Mouse (Mus musculus) liver, embryonic 12.5 days (tissue): ENCODE data around the gene Tns1. TPM values are rescaled to one million over a fixed set of nuclear protein-coding genes. Genes with fewer than 3 reads are reported as not detected.

Source experiments
- ATAC-seq: fragments of 200-750 bp; cut with Nextera tagmentation; 2 replicates; pipeline ENCODE4 v1.8.0; 2017; ENCODE audit warnings: moderate number of reproducible peaks, mild to moderate bottlenecking, moderate library complexity
- H3K27ac ChIP-seq: fragments of 300-500 bp; sonication (generic); 2 replicates; pipeline ENCODE4 v1.5.1; 2016; ENCODE audit warnings: mild to moderate bottlenecking
- H3K27me3 ChIP-seq: fragments of 300-500 bp; sonication (generic); replicated peaks from 2 replicates; pipeline ENCODE4 v1.6.1; 2016; ENCODE audit warnings: mild to moderate bottlenecking, moderate library complexity
- H3K36me3 ChIP-seq: fragments of 300-500 bp; sonication (generic); 2 replicates; pipeline ENCODE4 v1.6.1; 2016; ENCODE audit warnings: mild to moderate bottlenecking, moderate library complexity
- H3K4me1 ChIP-seq: fragments of 300-500 bp; sonication (generic); 2 replicates; pipeline ENCODE4 v1.6.1; 2016
- H3K4me2 ChIP-seq: fragments of 300-500 bp; sonication (generic); 2 replicates; pipeline ENCODE4 v1.6.1; 2016; ENCODE audit warnings: mild to moderate bottlenecking, moderate library complexity
- H3K4me3 ChIP-seq: fragments of 300-500 bp; sonication (generic); 2 replicates; pipeline ENCODE4 v1.5.1; 2016; ENCODE audit warnings: mild to moderate bottlenecking, moderate library complexity
- H3K9ac ChIP-seq: fragments of 300-500 bp; sonication (generic); 2 replicates; pipeline ENCODE4 v1.6.1; 2016; ENCODE audit warnings: mild to moderate bottlenecking, moderate library complexity
- H3K9me3 ChIP-seq: fragments of 300-500 bp; sonication (generic); replicated peaks from 2 replicates; pipeline ENCODE4 v1.6.1; 2016; ENCODE audit warnings: mild to moderate bottlenecking, moderate library complexity
- WGBS: fragments of 180-500 bp; shearing (Covaris S2); methylation state at CpG from one replicate; pipeline ENCODE4 v1.1.7; 2016; ENCODE audit not compliant: insufficient replicate concordance; 5-methylcytosine and 5-hydroxymethylcytosine counted together
- polyA plus RNA-seq: library from polyadenylated mRNA; unstranded; fragments of >200 nt; fragmentation: Nextera tagmentation; extraction: Ambion mirVana; gene quantifications from 2 replicates; pipeline ENCODE4 v1.2.1, GENCODE M21; 2016

The Tns1 gene
- polyA plus RNA-seq, 1 experiment from 2014 or later: 13.1 TPM

DNA sequence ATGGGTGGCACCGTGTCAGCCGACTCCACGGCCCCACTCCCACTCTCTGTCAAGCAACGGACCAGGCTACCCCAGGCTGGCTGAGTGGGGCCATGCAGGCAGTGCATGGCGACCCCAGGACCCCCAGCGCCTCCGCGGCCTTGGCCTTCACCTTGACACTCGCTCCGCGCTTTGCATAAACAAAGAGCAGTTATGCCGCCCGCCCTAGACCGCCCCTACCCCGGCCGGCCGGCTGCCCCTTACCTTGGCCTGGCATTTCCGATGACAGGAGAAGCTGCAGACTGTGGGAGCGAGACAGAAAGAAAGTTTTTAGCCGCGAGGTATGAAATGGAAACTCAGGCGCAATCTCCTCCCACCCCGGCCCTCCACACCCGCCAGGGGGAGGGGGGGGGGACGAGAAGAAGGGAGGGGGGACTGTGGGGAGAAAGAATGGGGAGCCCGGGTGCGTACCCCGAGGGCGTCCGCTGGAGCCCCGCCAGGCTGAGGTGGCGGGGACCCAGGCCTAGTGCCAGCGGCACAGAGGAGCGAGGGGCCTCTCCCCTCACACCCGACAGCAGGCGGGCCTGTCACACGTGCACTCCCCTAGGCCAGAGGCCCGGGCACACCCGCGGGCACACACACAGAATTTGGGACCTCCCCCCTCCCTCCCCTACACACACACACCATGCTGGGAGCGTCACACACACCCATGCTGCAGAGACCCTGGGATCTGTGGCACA is 55.7 kb downstream of the Tns1 start:
- H3K4me2 ChIP-seq: peak overlapping the region; percentile 64
- no peaks in the 10 kb centered on the region for H3K36me3 ChIP-seq
- peak overlapping the region; percentile 35; the same call in 1 of the 2 replicates for H3K9ac ChIP-seq
- H3K27ac ChIP-seq: no peak overlapping the region
- ATAC-seq: peak; percentile 40; the same call in 1 of the 2 replicates
- H3K4me3 ChIP-seq: peak overlapping the region; percentile 39
- 6% methylated on average over 31 of the region's 41 CpGs for whole genome bisulfite sequencing
- H3K4me1 ChIP-seq: peaks cover 15% of the 10 kb centered on the region
- H3K27me3 ChIP-seq: peaks cover 42% of the 10 kb centered on the region
- H3K9me3 ChIP-seq: no peaks in the 10 kb centered on the region

DNA sequence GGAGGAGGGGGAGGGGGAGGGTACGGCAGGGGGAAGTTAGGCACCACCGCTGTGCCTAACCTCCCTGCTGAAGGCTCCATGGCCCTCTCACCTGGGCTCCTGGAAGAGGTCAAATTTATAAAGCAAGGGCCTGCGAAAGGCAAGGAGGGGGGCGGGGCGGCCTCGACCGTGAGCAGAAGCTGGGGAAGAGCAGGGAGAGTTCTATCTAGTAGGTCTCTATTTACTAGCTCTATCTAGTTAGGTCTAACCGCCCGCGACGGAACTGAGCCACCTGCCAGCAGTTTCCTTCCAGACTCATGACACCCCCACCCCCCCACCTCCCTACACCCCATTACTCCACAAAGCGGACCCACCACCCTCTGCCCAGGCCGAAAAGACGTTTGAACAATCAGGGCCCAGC is 56.4 kb downstream of the Tns1 start:
- Histone ChIP-seq H3K36me3 (no peaks in the 10 kb centered on the region), H3K9me3 (no peaks in the 10 kb centered on the region), H3K4me2 (peak overlapping the region; percentile 64), H3K27me3 (peaks cover 42% of the 10 kb centered on the region), H3K27ac (no peak overlapping the region), H3K9ac (no peak overlapping the region), H3K4me3 (peak overlapping the region; percentile 39), H3K4me1 (peaks cover 15% of the 10 kb centered on the region)
- no peak for ATAC-seq
- 14% methylated on average over 14 of the region's 14 CpGs for WGBS

DNA sequence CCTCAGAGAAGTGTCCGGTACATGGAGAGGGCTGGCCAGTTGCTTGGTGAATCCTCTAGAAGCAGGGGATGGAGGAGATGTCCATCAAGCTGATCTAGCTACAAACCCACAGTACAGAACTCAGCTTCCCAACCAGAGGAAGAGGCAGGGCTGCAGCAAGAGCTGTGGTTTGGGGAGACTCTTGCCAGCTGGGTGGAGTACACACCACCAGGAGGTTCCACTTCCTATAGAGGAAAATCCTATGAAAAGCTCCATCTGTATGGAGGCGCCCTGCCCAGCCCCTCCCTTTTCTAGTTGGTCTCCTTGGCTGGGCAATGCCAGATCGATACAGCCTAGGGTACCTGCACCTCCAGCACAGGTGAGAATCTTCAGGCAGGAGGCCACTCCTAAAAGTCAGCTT is 57.7 kb downstream of the Tns1 start:
- Histone ChIP-seq H3K9me3 (no peaks in the 10 kb centered on the region), H3K9ac (no peak overlapping the region), H3K27me3 (peaks cover 42% of the 10 kb centered on the region), H3K4me3 (no peak overlapping the region), H3K4me2 (no peak overlapping the region), H3K4me1 (peaks cover 15% of the 10 kb centered on the region), H3K27ac (no peak overlapping the region), H3K36me3 (no peaks in the 10 kb centered on the region)
- ATAC-seq: no peak
- 60% methylated on average over 3 of the region's 3 CpGs for WGBS

DNA sequence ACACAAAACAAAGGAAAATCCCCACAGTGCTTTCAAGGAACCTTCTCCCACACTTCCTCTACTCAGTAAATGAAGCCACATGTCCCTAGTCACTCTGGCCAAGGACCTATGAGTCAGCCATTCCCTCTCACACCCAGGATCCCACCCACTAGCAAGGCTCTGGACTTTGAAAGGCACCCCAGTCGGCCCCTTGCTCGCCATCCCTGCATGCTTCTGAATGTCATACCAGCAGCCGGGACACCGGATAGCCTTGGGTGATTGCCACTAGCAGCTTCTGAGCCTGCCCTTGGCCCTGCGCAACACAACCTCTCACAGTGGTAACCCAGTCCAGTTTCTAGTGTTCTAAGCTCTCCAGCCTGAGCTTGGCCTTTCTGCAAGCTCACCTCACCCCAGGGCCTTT is 58.2 kb downstream of the Tns1 start:
- no peaks in the 10 kb centered on the region for H3K9me3 ChIP-seq
- H3K27me3 ChIP-seq: peaks cover 42% of the 10 kb centered on the region
- no peak overlapping the region for H3K4me2 ChIP-seq
- peaks cover 15% of the 10 kb centered on the region for H3K4me1 ChIP-seq
- no peak overlapping the region for H3K9ac ChIP-seq
- no peak for ATAC-seq
- H3K4me3 ChIP-seq: no peak overlapping the region
- WGBS: 70% methylated on average over 5 of the region's 5 CpGs
- no peak overlapping the region for H3K27ac ChIP-seq
- no peaks in the 10 kb centered on the region for H3K36me3 ChIP-seq

DNA sequence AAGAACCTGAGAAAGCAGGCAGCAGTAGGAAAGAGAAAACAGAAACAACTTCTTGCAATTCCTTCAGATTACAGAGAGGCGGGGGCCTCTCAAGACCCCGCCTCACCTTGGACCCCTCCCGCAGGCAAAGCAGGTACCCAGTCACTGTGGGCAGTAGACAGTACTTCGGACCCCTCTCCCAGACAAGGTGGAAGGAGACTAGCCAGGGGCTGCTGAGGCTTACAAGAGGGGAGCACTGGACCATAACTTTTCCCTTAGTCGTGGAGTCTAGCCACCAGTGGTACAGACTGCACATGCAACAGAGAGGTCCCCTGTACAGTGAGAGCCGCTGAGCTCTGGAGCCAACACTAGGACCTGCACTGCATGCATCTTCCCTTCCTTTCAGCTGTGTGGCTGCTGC is 64.2 kb downstream of the Tns1 start:
- WGBS: 70% methylated on average over 6 of the region's 6 CpGs
- no peak for ATAC-seq
- no peak overlapping the region for H3K4me2 ChIP-seq
- peaks cover 4% of the 10 kb centered on the region; the same call in 1 of the 2 replicates for H3K27me3 ChIP-seq
- peaks cover 19% of the 10 kb centered on the region for H3K4me1 ChIP-seq
- no peak overlapping the region for H3K9ac ChIP-seq
- no peaks in the 10 kb centered on the region for H3K9me3 ChIP-seq
- H3K36me3 ChIP-seq: no peaks in the 10 kb centered on the region
- no peak overlapping the region for H3K4me3 ChIP-seq
- no peak overlapping the region for H3K27ac ChIP-seq

DNA sequence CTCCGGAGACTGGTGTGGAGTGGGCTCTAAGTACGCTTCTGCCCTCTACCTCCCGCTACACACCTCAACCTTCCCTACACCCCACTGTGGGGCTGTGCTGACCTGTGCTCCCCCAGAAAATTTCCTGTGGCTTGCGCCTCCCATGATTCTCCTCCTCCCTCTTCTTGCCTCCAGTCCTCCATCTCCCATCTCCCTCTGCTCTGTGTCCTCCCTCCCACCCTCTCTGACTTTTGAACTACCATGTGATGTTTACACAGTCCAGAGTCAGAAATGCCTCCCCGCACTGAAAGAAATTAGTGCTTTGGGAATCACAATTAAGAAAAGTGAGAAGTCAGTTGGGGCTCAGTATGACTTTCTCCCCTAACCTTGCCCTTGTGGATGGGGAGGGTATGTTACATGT is 64.7 kb downstream of the Tns1 start:
- Histone ChIP-seq H3K27ac (no peak overlapping the region), H3K4me2 (no peak overlapping the region), H3K4me3 (no peak overlapping the region), H3K36me3 (no peaks in the 10 kb centered on the region), H3K4me1 (peaks cover 20% of the 10 kb centered on the region), H3K27me3 (peaks cover 4% of the 10 kb centered on the region; the same call in 1 of the 2 replicates), H3K9me3 (no peaks in the 10 kb centered on the region), H3K9ac (no peak overlapping the region)
- WGBS: 79% methylated on average over 5 of the region's 5 CpGs
- ATAC-seq: peak; percentile 15; the same call in 1 of the 2 replicates

DNA sequence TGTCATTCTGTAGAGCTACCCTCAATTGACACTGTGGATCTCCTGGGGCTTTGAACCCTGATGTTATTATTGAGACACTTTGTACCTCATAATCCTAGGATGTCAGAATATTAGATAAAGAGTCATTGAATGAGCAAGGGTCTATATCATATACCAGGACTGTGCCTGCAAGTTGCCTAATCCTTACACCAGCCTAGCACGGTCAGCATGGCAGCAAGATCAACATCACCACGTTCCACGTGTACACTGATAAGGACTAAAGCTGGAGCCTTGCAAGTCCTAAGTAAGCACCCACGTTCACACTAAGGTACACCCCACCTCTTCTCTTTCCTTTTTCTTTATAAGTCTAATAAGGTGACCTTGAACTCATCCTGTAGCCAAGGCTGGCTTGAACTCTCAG is 65.5 kb downstream of the Tns1 start:
- 29% methylated on average over 4 of the region's 4 CpGs for WGBS
- H3K4me1 ChIP-seq: peaks cover 28% of the 10 kb centered on the region
- no peak overlapping the region for H3K4me3 ChIP-seq
- peaks cover 4% of the 10 kb centered on the region; the same call in 1 of the 2 replicates for H3K27me3 ChIP-seq
- no peak for ATAC-seq
- H3K9me3 ChIP-seq: no peaks in the 10 kb centered on the region
- H3K9ac ChIP-seq: no peak overlapping the region
- no peaks in the 10 kb centered on the region for H3K36me3 ChIP-seq
- no peak overlapping the region for H3K4me2 ChIP-seq
- no peak overlapping the region for H3K27ac ChIP-seq

DNA sequence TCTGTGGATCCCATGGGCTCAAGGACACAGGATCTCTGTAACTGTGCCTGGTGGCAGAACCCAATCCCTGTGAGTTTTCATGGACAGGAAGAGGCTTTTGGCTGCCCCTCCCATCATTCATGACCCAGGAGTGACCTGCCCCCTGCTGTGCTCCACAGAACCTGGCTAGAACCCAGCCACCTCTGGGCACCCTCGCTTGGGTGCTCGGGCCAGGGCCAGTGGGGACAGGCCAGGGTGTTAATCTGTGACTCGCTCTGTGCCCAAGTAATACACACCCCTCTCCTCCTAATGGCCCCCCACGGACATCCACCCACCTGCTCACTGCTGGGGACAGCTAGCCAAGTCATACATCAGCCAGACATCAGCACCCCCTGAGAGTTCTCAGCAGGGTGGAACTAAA is 65.9 kb downstream of the Tns1 start:
- ATAC-seq: no peak
- no peaks in the 10 kb centered on the region for H3K9me3 ChIP-seq
- 72% methylated on average over 4 of the region's 4 CpGs for WGBS

DNA sequence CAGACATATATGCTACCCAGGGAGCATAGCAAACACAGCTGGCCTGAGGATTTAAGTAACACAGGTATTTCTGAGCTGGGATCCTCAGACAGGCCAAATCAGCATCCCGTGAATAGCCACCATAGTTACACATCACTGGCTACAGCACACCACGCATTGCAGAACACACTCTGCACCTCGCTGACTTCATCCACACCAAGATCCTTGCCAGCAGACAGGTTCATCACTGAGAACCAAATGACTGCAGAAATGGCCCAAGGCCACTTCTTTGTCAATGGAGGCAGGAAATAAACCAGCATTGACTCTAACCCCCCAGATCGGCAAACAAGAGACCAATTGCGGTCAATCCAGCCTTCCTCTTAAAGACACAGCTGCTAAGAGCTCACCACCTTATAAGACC is 66.7 kb downstream of the Tns1 start:
- no peaks in the 10 kb centered on the region for H3K36me3 ChIP-seq
- no peak overlapping the region for H3K27ac ChIP-seq
- peaks cover 4% of the 10 kb centered on the region; the same call in 1 of the 2 replicates for H3K27me3 ChIP-seq
- WGBS: 68% methylated on average over 5 of the region's 5 CpGs
- no peak for ATAC-seq
- no peak overlapping the region for H3K9ac ChIP-seq
- no peak overlapping the region for H3K4me3 ChIP-seq
- H3K4me2 ChIP-seq: no peak overlapping the region
- H3K4me1 ChIP-seq: peaks cover 28% of the 10 kb centered on the region
- H3K9me3 ChIP-seq: no peaks in the 10 kb centered on the region

More for the DNA sequence above, 65.9 kb downstream of the Tns1 start:
- H3K4me2 ChIP-seq: no peak overlapping the region
- H3K4me1 ChIP-seq: peaks cover 28% of the 10 kb centered on the region
- no peak overlapping the region for H3K9ac ChIP-seq
- H3K4me3 ChIP-seq: no peak overlapping the region
- peaks cover 4% of the 10 kb centered on the region; the same call in 1 of the 2 replicates for H3K27me3 ChIP-seq
- H3K27ac ChIP-seq: no peak overlapping the region
- no peaks in the 10 kb centered on the region for H3K36me3 ChIP-seq

DNA sequence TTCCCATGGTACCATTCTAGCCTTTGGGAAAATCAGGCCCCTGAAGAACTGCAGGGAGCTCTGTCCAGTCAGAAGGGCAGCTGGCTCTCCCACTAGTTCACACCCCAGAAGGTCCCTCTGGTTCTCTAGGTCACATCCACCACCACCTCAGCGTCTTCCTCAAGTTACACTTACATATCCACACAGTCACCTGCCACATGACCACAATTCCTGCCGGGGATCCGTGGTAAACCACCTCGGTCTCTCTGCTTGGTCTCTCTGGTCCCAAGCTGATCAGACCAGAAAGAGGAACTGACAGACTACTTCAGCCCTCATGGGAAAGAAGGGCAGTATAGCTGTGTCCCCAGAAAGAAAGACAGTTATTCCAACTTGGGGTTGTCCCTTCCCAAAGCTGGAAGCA is 68.7 kb downstream of the Tns1 start:
- Histone ChIP-seq H3K36me3 (no peaks in the 10 kb centered on the region), H3K9me3 (no peaks in the 10 kb centered on the region), H3K4me1 (peaks cover 28% of the 10 kb centered on the region), H3K4me2 (no peak overlapping the region), H3K4me3 (no peak overlapping the region), H3K27me3 (peaks cover 9% of the 10 kb centered on the region; the same call in 1 of the 2 replicates), H3K27ac (no peak overlapping the region), H3K9ac (no peak overlapping the region)
- no peak for ATAC-seq
- 12% methylated on average over 4 of the region's 4 CpGs for WGBS

DNA sequence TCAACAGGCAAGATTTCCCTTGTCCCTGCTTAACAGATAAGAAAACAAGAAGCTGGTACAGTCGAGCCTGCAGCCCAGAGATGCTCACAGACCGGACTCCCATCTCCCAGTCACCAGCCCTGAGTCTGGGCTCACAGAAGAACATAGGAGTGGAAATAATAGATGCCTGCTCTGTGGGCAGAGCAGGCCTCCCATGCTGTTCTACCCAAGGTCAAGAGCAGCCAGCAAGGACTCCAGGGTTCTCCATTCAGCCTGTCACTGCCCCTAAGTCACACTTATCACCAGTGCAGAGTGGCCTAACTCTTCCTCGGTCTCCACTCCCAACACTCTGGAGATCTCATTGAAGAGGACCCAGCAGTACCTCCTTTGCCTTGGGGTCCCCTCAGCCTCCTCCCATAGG is 69.8 kb downstream of the Tns1 start:
- H3K36me3 ChIP-seq: no peaks in the 10 kb centered on the region
- 49% methylated on average over 3 of the region's 3 CpGs for WGBS
- no peak overlapping the region for H3K9ac ChIP-seq
- H3K9me3 ChIP-seq: no peaks in the 10 kb centered on the region
- peak; percentile 22; the same call in 1 of the 2 replicates for ATAC-seq
- H3K4me3 ChIP-seq: no peak overlapping the region
- 0 out of 2 replicates have a peak overlapping the region, but pooled peaks have one; percentile 10 for H3K27ac ChIP-seq
- H3K27me3 ChIP-seq: peaks cover 9% of the 10 kb centered on the region; the same call in 1 of the 2 replicates
- peaks cover 22% of the 10 kb centered on the region for H3K4me1 ChIP-seq
- no peak overlapping the region for H3K4me2 ChIP-seq

DNA sequence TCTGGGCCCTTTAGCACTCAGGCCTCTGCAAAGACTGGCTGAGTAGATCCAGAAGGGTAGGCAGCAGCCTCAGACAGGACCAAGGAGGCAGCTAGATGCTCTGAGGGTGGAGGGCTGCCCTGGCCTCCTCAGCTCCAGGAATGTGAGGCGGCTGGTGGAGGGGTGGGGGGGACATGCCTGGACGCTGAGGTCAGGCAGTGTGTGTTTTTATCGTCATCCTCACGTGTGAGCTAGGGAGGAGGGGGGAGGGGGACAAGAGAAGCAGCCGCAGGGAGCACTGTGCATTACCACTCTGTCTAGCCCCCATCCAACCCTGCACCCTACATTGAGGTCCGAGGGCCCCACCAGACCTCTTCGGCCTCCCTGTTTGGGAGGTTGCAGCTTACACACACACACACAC is 70.2 kb downstream of the Tns1 start:
- Histone ChIP-seq H3K36me3 (no peaks in the 10 kb centered on the region), H3K4me3 (no peak overlapping the region), H3K4me2 (no peak overlapping the region), H3K27me3 (peaks cover 9% of the 10 kb centered on the region; the same call in 1 of the 2 replicates), H3K9me3 (no peaks in the 10 kb centered on the region), H3K27ac (0 out of 2 replicates have a peak overlapping the region, but pooled peaks have one; percentile 10), H3K9ac (no peak overlapping the region), H3K4me1 (peaks cover 18% of the 10 kb centered on the region)
- ATAC-seq: peak; percentile 26; the same call in 1 of the 2 replicates
- WGBS: 31% methylated on average over 7 of the region's 7 CpGs
